Mouse (Mus musculus) cortical plate, adult 2 months (tissue): ENCODE measurements at regions not wholly inside any gene's neighbourhood (a gene's known extent, or its start where the extent isn't known, plus 50 kb on each side); places are given as distances from the start of the nearest gene placed in this dataset.

Source experiments
- CTCF ChIP-seq: fragments of 200-500 bp; IDR thresholded peaks from 2 replicates; pipeline ENCODE4 v1.5.1; 2011; ENCODE audit warnings: mild to moderate bottlenecking, control low read depth, low read length; ENCODE audit not compliant: insufficient read depth; ENCODE audit errors: extremely low read depth
- POLR2A ChIP-seq: fragments of 200-500 bp; IDR thresholded peaks from 2 replicates; pipeline ENCODE4 v1.6.1; 2011; ENCODE audit warnings: mild to moderate bottlenecking, low read length, control low read depth; ENCODE audit not compliant: insufficient read depth; ENCODE audit errors: extremely low read depth

GRCm38 (mm10) chr13:97545971-97546454, 214.4 kb downstream of the Gm10260 start:
- TF ChIP-seq CTCF (no peak), POLR2A (no peak)
